Mouse (Mus musculus) kidney, postnatal 10 days (tissue): ENCODE results near the gene Calm2.
A peak's percentile ranks its signal among the peaks of the same experiment; 100 is the strongest.

ENCODE experiments used
- DNase-seq: peaks from one replicate; pipeline ENCODE4 v3.0.0; 2021; ENCODE audit warnings: mixed read lengths

Calm2 gene

DNA sequence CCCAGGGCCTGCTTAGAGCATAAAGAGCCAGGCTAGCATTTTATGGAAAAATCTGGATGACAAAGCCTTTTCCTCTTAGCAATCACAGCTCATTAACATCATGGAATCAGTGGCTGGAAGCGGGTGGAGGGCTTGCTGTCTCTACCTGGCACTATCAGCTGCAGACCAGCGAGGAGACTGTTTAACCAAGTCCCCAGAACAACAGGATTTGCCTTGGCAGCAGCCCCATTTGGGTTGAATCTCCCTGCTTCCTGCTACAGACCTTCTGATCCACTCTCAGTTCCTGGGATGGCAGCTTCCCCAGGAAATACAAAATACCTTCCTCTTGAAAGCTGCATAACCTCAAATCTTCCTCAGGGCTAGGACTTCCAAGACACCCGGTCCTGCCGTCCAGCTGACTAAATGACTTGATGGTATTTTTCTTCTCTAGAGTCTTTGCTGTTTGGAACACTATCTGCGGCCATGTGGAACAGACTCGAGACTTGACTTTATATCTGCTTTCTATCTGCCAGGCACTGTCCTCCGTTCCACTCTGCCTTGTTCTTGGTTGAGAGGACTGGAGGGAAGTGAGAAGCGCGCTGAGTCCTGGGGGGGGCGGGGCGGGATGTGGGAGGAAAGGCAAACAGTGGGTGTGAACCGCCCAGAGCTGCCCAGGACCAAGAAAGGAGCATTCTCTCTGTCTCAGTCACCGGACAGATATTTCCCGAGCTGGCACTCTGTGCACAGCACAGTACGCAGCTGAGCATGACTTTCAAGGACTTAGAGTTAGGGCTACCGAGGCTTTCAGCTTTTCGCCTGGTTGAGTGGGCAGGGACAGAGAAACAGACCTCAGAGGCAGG is 12.4 kb upstream of the Calm2 start:
- peak; percentile 64 for DNase-seq

DNA sequence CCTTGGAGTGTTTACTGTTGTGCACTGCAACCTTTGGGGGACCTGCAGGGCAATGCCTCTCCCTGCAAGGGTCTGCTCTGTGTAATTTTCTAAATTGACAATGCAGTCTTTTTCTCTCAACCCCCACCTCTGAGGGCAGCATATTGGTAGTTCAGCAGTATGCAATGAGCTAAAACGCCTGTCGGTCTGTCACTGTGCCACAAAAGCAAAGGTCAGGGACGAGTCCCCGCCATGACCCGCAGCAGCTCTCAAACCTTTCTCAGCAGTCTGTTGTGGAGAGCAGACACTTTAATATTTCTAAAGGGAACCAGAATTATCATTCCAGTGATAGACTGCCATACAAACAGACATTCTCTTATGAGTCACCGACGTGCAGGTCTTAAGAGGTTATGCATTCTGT is 11.2 kb upstream of the Calm2 start:
- peak; percentile 30 for DNase-seq

- no peak for DNase-seq
Measured at GRCm38 (mm10) chr17:87454121-87454520, 7.4 kb upstream of the Calm2 start.

- no peak for DNase-seq
Measured at GRCm38 (mm10) chr17:87453336-87453735, 6.6 kb upstream of the Calm2 start.

- no peak for DNase-seq
Measured at GRCm38 (mm10) chr17:87448881-87449280, 2.1 kb upstream of the Calm2 start.

- DNase-seq, result no peak
Measured at GRCm38 (mm10) chr17:87448339-87448738, 1.6 kb upstream of the Calm2 start.

DNA sequence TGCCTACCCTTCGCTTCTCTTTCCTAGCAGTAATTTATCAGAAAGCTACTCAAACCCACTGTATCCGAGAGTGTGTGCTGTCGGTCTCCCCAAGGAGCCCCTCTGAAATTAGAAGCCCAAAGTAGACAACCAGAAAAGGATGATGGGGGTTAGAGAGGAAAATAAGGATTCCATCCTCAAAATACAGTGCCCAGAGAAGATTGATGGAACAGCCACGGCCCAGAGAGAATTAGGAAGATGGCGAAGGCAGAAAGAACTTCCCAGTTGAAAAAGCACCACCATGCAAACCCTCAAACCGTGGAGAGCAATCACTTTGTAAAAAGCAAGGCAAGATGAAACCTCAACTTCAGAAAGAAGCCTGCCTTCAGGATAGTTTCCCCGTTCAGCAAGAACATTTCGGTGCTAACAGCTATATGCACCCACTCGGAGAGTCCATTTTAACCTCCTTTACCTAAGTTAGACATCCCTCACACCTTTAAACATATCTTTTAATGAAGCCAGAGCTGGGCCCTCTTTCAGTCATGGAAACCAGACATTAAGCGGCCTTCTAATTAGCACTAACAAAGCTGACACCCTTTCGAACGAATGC is 971 bp upstream of the Calm2 start:
- DNase-seq, result no peak

DNA sequence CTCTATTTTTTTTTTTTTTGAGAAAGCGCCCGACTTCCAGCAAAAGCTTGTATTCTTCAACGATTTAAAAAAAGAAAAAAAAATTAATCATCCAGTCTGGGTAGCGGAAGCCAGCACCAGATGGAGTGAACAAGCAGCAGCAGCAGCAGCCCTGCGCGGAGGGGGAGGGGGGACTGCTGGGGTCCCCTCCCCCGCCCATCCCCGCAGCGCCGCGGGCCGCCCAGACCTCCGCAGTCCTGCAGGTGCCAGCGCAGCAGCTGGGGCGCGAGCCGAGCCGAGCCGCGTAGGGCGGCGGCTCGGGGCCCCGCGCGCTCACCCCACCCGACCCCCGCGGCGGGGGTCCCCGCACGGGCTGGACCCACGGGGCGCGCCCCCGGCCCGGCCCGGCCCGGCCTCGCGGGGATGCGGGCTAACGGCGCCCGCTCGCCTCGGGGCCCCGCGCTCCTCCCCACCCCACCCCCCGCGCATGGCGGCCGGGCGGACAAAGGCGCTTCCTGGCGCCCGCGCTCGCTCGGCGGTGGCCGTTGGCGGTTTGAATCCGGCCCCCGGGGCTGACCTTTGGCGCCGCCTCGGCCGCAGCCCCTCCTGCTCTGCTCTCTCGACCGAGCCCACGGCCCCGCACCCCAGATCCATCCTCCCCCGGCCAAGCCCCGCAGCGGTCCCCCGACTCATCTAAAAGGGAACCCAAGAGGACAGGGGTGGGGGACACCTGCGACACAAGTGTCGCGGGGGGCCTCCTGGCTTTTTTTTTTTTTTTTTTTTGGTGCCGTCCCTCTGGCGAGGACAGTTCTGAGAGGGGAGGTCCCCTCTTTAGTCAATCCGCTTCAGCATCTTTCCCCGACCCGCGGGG is 593 bp downstream of the Calm2 start:
- peak; percentile 86 for DNase-seq

- peak; percentile 38 for DNase-seq
Measured at GRCm38 (mm10) chr17:87445337-87445916, 1.3 kb downstream of the Calm2 start.

DNA sequence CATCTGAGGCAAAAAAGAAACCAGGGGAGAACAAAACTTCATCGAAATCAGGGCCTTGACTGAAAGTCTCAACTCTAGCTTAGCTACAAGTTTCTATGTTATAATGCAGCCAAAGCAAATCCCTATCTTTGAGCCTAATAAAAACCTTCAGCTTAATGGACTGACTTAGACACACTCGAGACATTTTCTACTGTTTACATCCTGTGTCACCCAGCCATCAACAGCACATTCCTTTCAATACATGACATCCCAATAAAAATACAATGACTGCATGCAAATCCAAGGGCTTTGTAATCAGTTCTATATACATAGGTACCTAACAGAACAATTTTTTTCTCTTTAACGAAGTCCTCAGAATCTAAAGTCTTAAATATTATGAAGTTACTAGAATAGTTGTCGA is 2.0 kb downstream of the Calm2 start:
- DNase-seq, result no peak

DNA sequence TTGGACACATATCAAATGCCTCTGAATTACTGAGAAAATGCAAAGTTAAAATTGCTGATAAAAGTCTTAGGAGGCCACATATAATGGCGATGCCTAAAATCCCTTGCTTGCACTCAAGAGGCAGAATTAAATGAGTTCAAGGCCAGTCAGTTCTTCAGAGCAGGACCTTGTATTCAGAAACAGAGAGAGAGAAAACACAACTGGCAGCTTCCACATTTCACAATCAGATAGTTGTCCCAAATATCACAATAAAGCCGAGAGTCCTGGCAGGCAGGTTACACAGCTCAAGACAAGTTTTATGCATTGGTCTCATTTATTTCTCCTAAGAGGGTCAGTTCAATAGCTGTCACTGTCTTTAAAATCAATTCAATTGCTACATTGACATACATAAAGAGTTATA is 5.2 kb downstream of the Calm2 start:
- DNase-seq, result no peak

GRCm38 (mm10) chr17:87439441-87439840 is 7.3 kb downstream of the Calm2 start:
- no peak for DNase-seq

- DNase-seq, result no peak
Measured at GRCm38 (mm10) chr17:87433929-87434328, 12.8 kb downstream of the Calm2 start.

GRCm38 (mm10) chr17:87432743-87433142 is 14.0 kb downstream of the Calm2 start:
- DNase-seq, result no peak

GRCm38 (mm10) chr17:87432314-87432713 is 14.4 kb downstream of the Calm2 start:
- no peak for DNase-seq

DNA sequence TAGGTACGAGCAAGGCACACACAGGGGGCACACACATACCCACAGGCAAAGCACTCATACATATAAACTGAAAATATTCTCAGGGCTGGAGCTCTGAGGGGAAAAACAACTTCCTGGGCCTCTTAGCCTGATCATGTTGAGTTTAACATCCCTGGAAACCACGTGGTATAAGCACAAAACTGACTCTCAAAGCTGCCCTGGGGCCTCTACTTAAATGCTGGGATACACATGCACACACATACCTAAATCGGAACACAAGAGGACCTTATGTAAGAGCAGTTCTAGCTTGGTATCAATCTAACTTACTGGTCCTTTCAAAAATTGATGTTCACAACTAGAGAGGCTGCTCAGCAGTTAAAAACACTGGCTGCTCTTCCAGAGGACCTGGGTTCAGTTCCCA is 17.3 kb downstream of the Calm2 start:
- DNase-seq, result no peak

DNA sequence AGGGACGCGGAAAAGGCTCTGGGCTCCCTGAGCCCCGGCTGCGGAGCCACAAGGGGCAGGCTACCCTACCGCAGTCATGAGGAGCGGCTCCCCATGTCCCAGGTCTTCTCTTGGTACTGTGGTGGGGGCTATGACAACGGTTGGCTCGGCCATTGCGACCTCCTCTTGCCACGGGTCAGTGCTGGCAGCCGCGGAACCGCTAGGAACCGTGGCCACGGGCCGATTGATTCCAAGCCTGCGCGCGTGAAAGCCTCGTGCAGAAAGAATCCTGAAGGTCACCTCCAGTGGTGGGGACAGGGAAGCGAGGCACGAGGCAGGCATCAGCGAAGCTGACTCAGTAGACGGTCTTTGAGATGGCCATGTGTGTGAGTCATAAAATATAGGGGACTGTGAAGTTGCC is 19.2 kb downstream of the Calm2 start, which contains the start of gene Stpg4:
TSS of gene Stpg4 (minus strand) at position 231 of the 400 bp plus-strand sequence.
- DNase-seq, result peak; percentile 23

DNA sequence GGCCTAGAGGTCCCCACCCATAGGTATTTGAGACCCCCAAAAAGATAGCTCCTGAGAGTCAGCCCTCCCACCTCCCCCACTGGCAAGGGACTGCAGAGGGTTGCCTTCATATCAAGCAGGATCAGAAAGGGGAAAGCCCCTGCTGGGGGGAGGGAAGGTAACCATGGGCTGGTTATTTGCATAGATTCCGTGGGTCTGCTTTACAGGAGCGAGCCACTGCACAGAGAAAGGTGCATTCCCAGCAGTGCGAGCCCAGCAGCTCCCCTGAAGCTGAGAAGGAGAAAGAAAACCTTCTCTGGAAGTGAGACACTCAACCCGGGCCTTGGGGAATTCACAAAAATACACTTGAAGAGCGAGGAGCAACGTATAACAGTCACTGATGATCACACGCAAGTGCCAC is 28.7 kb downstream of the Calm2 start:
- no peak for DNase-seq

GRCm38 (mm10) chr17:87406646-87407045 is 40.1 kb downstream of the Calm2 start:
- no peak for DNase-seq

- DNase-seq, result no peak
Measured at GRCm38 (mm10) chr17:87405576-87405975, 41.2 kb downstream of the Calm2 start.

GRCm38 (mm10) chr17:87403462-87403861 is 43.3 kb downstream of the Calm2 start:
- DNase-seq, result no peak

DNA sequence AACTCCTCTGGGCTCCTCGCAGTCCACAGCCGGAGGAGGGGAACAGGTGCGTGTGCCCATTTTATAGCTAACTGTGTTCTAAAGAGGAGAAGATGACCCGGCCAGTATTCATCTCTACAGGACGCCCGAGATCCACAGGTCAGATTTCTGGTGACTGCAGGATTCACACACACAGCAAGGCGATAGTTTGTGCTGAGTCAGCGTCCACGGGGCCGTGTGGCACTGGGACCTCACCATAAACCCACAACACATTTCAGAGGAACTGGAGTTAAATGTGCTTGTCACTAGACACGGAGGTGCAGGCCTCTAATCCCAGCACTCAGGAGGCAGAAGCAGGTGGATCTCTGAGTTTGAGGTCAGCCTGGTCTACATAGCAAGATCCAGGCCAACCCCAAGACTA is 44.3 kb downstream of the Calm2 start:
- no peak for DNase-seq

- DNase-seq, result no peak
Measured at GRCm38 (mm10) chr17:87397088-87397487, 49.6 kb downstream of the Calm2 start.
